Mouse (Mus musculus): ENCODE data around the gene Mcf2l. TPM values are rescaled to one million over a fixed set of nuclear protein-coding genes. Genes with fewer than 3 reads are reported as not detected.

Gene Mcf2l
- polyA plus RNA-seq, 1 experiment from 2014 or later, result 46.4 TPM

- Histone ChIP-seq H3K27ac (no peak overlapping the region), H3K9me3 (no peaks in the 10 kb centered on the region), H3K4me1 (replicated peaks) (no peaks in the 10 kb centered on the region), H3K4me3 (no peak overlapping the region), H3K27me3 (ENCODE audit: insufficient read depth, poor library complexity, severe bottlenecking) (no peaks in the 10 kb centered on the region), H3K36me3 (peaks cover 89% of the 10 kb centered on the region)
- DNase-seq (ENCODE audit: low spot score), result no peak
- 92% methylated on average over 6 of the region's 6 CpGs for WGBS
Observed at GRCm38 (mm10) chr8:12846447-12846846, 27.2 kb upstream of the Mcf2l start.

GRCm38 (mm10) chr8:12851241-12851640 lies 22.4 kb upstream of the Mcf2l start:
- no peaks in the 10 kb centered on the region for H3K27me3 ChIP-seq (ENCODE audit: insufficient read depth, poor library complexity, severe bottlenecking)
- peaks cover 57% of the 10 kb centered on the region for H3K36me3 ChIP-seq
- no peak overlapping the region for H3K4me3 ChIP-seq
- H3K4me1 ChIP-seq (replicated peaks), result peaks cover 6% of the 10 kb centered on the region; the same call in 1 of the 2 replicates
- no peak for DNase-seq (ENCODE audit: low spot score)
- H3K27ac ChIP-seq, result no peak overlapping the region
- WGBS, result 85% methylated on average over 10 of the region's 10 CpGs
- H3K9me3 ChIP-seq, result no peaks in the 10 kb centered on the region

GRCm38 (mm10) chr8:12856038-12856437 lies 17.6 kb upstream of the Mcf2l start:
- H3K36me3 ChIP-seq, result peaks cover 48% of the 10 kb centered on the region
- no peak overlapping the region for H3K27ac ChIP-seq

GRCm38 (mm10) chr8:12863061-12863460 lies 10.5 kb upstream of the Mcf2l start:
- Histone ChIP-seq H3K36me3 (peaks cover 79% of the 10 kb centered on the region), H3K9me3 (no peaks in the 10 kb centered on the region), H3K4me3 (no peak overlapping the region), H3K27ac (no peak overlapping the region), H3K27me3 (ENCODE audit: insufficient read depth, poor library complexity, severe bottlenecking) (peaks cover 4% of the 10 kb centered on the region; the same call in 1 of the 2 replicates), H3K4me1 (replicated peaks) (0 out of 2 replicates have a peak, but pooled peaks cover 10% of the 10 kb centered on the region)
- 89% methylated on average over 3 of the region's 3 CpGs for WGBS
- no peak for DNase-seq (ENCODE audit: low spot score)

More at GRCm38 (mm10) chr8:12856038-12856437, 17.6 kb upstream of the Mcf2l start:
- Histone ChIP-seq H3K9me3 (no peaks in the 10 kb centered on the region), H3K27me3 (ENCODE audit: insufficient read depth, poor library complexity, severe bottlenecking) (no peaks in the 10 kb centered on the region), H3K4me1 (replicated peaks) (peaks cover 12% of the 10 kb centered on the region; the same call in 1 of the 2 replicates), H3K4me3 (no peak overlapping the region)
- 74% methylated on average over 15 of the region's 15 CpGs for WGBS
- no peak for DNase-seq (ENCODE audit: low spot score)

- 0 out of 2 replicates have a peak, but pooled peaks cover 7% of the 10 kb centered on the region for H3K4me1 ChIP-seq (replicated peaks)
- peaks cover 74% of the 10 kb centered on the region for H3K36me3 ChIP-seq
- H3K27ac ChIP-seq, result no peak overlapping the region
- H3K27me3 ChIP-seq (ENCODE audit: insufficient read depth, poor library complexity, severe bottlenecking), result peaks cover 4% of the 10 kb centered on the region; the same call in 1 of the 2 replicates
- no peak overlapping the region for H3K4me3 ChIP-seq
- no peaks in the 10 kb centered on the region for H3K9me3 ChIP-seq
- 84% methylated on average over 14 of the region's 14 CpGs for WGBS
- DNase-seq (ENCODE audit: low spot score), result no peak
Observed at GRCm38 (mm10) chr8:12863608-12864007, 10.0 kb upstream of the Mcf2l start.

- Histone ChIP-seq H3K27me3 (ENCODE audit: insufficient read depth, poor library complexity, severe bottlenecking) (peaks cover 4% of the 10 kb centered on the region; the same call in 1 of the 2 replicates), H3K27ac (no peak overlapping the region), H3K36me3 (peaks cover 55% of the 10 kb centered on the region), H3K9me3 (no peaks in the 10 kb centered on the region), H3K4me1 (replicated peaks) (peaks cover 20% of the 10 kb centered on the region), H3K4me3 (no peak overlapping the region)
- WGBS, result 57% methylated on average over 6 of the region's 6 CpGs
- no peak for DNase-seq (ENCODE audit: low spot score)
Observed at GRCm38 (mm10) chr8:12865790-12866189, 7.8 kb upstream of the Mcf2l start.

- no peaks in the 10 kb centered on the region for H3K9me3 ChIP-seq
- H3K27me3 ChIP-seq (ENCODE audit: insufficient read depth, poor library complexity, severe bottlenecking), result peaks cover 15% of the 10 kb centered on the region
- 73% methylated on average over 3 of the region's 3 CpGs for WGBS
- no peak for DNase-seq (ENCODE audit: low spot score)
- H3K36me3 ChIP-seq, result peaks cover 17% of the 10 kb centered on the region
- peak overlapping the region; percentile 59 for H3K27ac ChIP-seq
- H3K4me1 ChIP-seq (replicated peaks), result peaks cover 53% of the 10 kb centered on the region
- H3K4me3 ChIP-seq, result no peak overlapping the region
Observed at GRCm38 (mm10) chr8:12869661-12870060, 3.9 kb upstream of the Mcf2l start.

GRCm38 (mm10) chr8:12870656-12871055 lies 3.0 kb upstream of the Mcf2l start:
- Histone ChIP-seq H3K9me3 (no peaks in the 10 kb centered on the region), H3K4me1 (replicated peaks) (peaks cover 63% of the 10 kb centered on the region), H3K36me3 (peaks cover 7% of the 10 kb centered on the region; the same call in 1 of the 2 replicates), H3K4me3 (no peak overlapping the region), H3K27ac (peak overlapping the region; percentile 94), H3K27me3 (ENCODE audit: insufficient read depth, poor library complexity, severe bottlenecking) (peaks cover 17% of the 10 kb centered on the region)
- DNase-seq (ENCODE audit: low spot score), result no peak
- WGBS, result 81% methylated on average over 5 of the region's 5 CpGs

- Histone ChIP-seq H3K27ac (peak overlapping the region; percentile 94), H3K4me3 (0 out of 2 replicates have a peak overlapping the region, but pooled peaks have one; percentile 16), H3K27me3 (ENCODE audit: insufficient read depth, poor library complexity, severe bottlenecking) (peaks cover 17% of the 10 kb centered on the region), H3K4me1 (replicated peaks) (peaks cover 71% of the 10 kb centered on the region), H3K9me3 (no peaks in the 10 kb centered on the region), H3K36me3 (peaks cover 4% of the 10 kb centered on the region; the same call in 1 of the 2 replicates)
- WGBS, result 2% methylated on average over 5 of the region's 5 CpGs
- DNase-seq (ENCODE audit: low spot score), result peak; percentile 74
Observed at GRCm38 (mm10) chr8:12871461-12871860, 2.1 kb upstream of the Mcf2l start.

GRCm38 (mm10) chr8:12872983-12873356 lies 636 bp upstream of the Mcf2l start:
- peaks cover 13% of the 10 kb centered on the region for H3K27me3 ChIP-seq (ENCODE audit: insufficient read depth, poor library complexity, severe bottlenecking)
- no peak for DNase-seq (ENCODE audit: low spot score)
- peak overlapping the region; percentile 94 for H3K27ac ChIP-seq
- H3K9me3 ChIP-seq, result no peaks in the 10 kb centered on the region
- H3K4me3 ChIP-seq, result peak overlapping the region; percentile 69
- H3K4me1 ChIP-seq (replicated peaks), result peaks cover 83% of the 10 kb centered on the region
- 3% methylated on average over 8 of the region's 9 CpGs for WGBS
- H3K36me3 ChIP-seq, result no peaks in the 10 kb centered on the region

- Histone ChIP-seq H3K27ac (peak overlapping the region; percentile 94), H3K4me1 (replicated peaks) (peaks cover 82% of the 10 kb centered on the region), H3K27me3 (ENCODE audit: insufficient read depth, poor library complexity, severe bottlenecking) (peaks cover 13% of the 10 kb centered on the region), H3K9me3 (no peaks in the 10 kb centered on the region), H3K4me3 (peak overlapping the region; percentile 69), H3K36me3 (no peaks in the 10 kb centered on the region)
- DNase-seq (ENCODE audit: low spot score), result no peak
- WGBS, result 20% methylated on average over 8 of the region's 8 CpGs
Observed at GRCm38 (mm10) chr8:12874194-12874791, 687 bp downstream of the Mcf2l start.

GRCm38 (mm10) chr8:12874971-12875370 lies 1.4 kb downstream of the Mcf2l start:
- no peak for DNase-seq (ENCODE audit: low spot score)
- Histone ChIP-seq H3K27me3 (ENCODE audit: insufficient read depth, poor library complexity, severe bottlenecking) (peaks cover 13% of the 10 kb centered on the region), H3K27ac (peak overlapping the region; percentile 94), H3K4me1 (replicated peaks) (peaks cover 76% of the 10 kb centered on the region), H3K9me3 (no peaks in the 10 kb centered on the region), H3K36me3 (peaks cover 3% of the 10 kb centered on the region), H3K4me3 (peak overlapping the region; percentile 69)
- 70% methylated on average over 4 of the region's 4 CpGs for WGBS

- H3K4me3 ChIP-seq, result no peak overlapping the region
- peaks cover 24% of the 10 kb centered on the region for H3K36me3 ChIP-seq
- H3K4me1 ChIP-seq (replicated peaks), result peaks cover 55% of the 10 kb centered on the region
- no peaks in the 10 kb centered on the region for H3K9me3 ChIP-seq
- H3K27ac ChIP-seq, result no peak overlapping the region
- DNase-seq (ENCODE audit: low spot score), result no peak
- 83% methylated on average over 6 of the region's 6 CpGs for WGBS
- peaks cover 13% of the 10 kb centered on the region for H3K27me3 ChIP-seq (ENCODE audit: insufficient read depth, poor library complexity, severe bottlenecking)
Observed at GRCm38 (mm10) chr8:12877126-12877525, 3.5 kb downstream of the Mcf2l start.

Measured in hindbrain, embryonic 10.5 days (tissue).